Mouse (Mus musculus) embryonic facial prominence, embryonic 13.5 days (tissue): Measurements from ENCODE around the gene Gnl2. TPM values are rescaled to one million over a fixed set of nuclear protein-coding genes. Genes with fewer than 3 reads are reported as not detected.

ENCODE experiments used
- ATAC-seq: fragments of 200-750 bp; cut with Nextera tagmentation; 2 replicates; pipeline ENCODE4 v1.8.0; 2017; ENCODE audit warnings: low read depth; ENCODE audit not compliant: insufficient number of reproducible peaks, insufficient read depth, low FRiP score, low TSS enrichment
- H3K27ac ChIP-seq: fragments of 300-500 bp; sonication (generic); 2 replicates; pipeline ENCODE4 v1.5.1; 2015; ENCODE audit warnings: moderate library complexity, mild to moderate bottlenecking, inconsistent platforms
- H3K27me3 ChIP-seq: fragments of 300-500 bp; sonication (generic); 2 replicates; pipeline ENCODE4 v1.6.1; 2015; ENCODE audit warnings: mild to moderate bottlenecking, inconsistent platforms
- H3K36me3 ChIP-seq: fragments of 300-500 bp; sonication (generic); 2 replicates; pipeline ENCODE4 v1.6.1; 2015; ENCODE audit warnings: mild to moderate bottlenecking, inconsistent platforms
- H3K4me1 ChIP-seq: fragments of 300-500 bp; sonication (generic); 2 replicates; pipeline ENCODE4 v1.6.1; 2015; ENCODE audit warnings: inconsistent platforms
- H3K4me2 ChIP-seq: fragments of 300-500 bp; sonication (generic); 2 replicates; pipeline ENCODE4 v1.6.1; 2015; ENCODE audit warnings: moderate library complexity, mild to moderate bottlenecking, inconsistent platforms
- H3K4me3 ChIP-seq: fragments of 300-500 bp; sonication (generic); 2 replicates; pipeline ENCODE4 v1.5.1; 2015; ENCODE audit warnings: mild to moderate bottlenecking, inconsistent platforms
- H3K9ac ChIP-seq: fragments of 300-500 bp; sonication (generic); 2 replicates; pipeline ENCODE4 v1.6.1; 2015; ENCODE audit warnings: mild to moderate bottlenecking, inconsistent platforms
- H3K9me3 ChIP-seq: fragments of 300-500 bp; sonication (generic); 2 replicates; pipeline ENCODE4 v1.6.1; 2016; ENCODE audit warnings: inconsistent platforms
- WGBS: fragments of 180-500 bp; shearing (Covaris S2); methylation state at CpG from one replicate; pipeline ENCODE4 v1.1.7; 2015; ENCODE audit warnings: mixed read lengths; 5-methylcytosine and 5-hydroxymethylcytosine counted together
- polyA plus RNA-seq: library from polyadenylated mRNA; unstranded; fragments of >200 nt; fragmentation: Nextera tagmentation; extraction: Ambion mirVana; gene quantifications from 2 replicates; pipeline ENCODE4 v1.2.1, GENCODE M21; 2015

Gnl2 gene
- polyA plus RNA-seq, 1 experiment from 2014 or later, result 111 TPM

- H3K9me3 ChIP-seq, result no peaks in the 10 kb centered on the region
- WGBS, result 91% methylated on average over 5 of the region's 5 CpGs
- peaks cover 57% of the 10 kb centered on the region for H3K36me3 ChIP-seq
- ATAC-seq, result no peak
- no peak overlapping the region for H3K27ac ChIP-seq
- no peak overlapping the region for H3K4me3 ChIP-seq
- no peak overlapping the region for H3K9ac ChIP-seq
- H3K27me3 ChIP-seq, result no peaks in the 10 kb centered on the region
- no peaks in the 10 kb centered on the region for H3K4me1 ChIP-seq
- H3K4me2 ChIP-seq, result no peak overlapping the region
These were observed 76.6 kb downstream of the Gnl2 start for GRCm38 (mm10) chr4:125093031-125093430.

- no peak overlapping the region for H3K9ac ChIP-seq
- no peak for ATAC-seq
- H3K4me1 ChIP-seq, result peaks cover 6% of the 10 kb centered on the region; the same call in 1 of the 2 replicates
- H3K27ac ChIP-seq, result no peak overlapping the region
- H3K9me3 ChIP-seq, result no peaks in the 10 kb centered on the region
- no peak overlapping the region for H3K4me3 ChIP-seq
- no peaks in the 10 kb centered on the region for H3K27me3 ChIP-seq
- H3K4me2 ChIP-seq, result no peak overlapping the region
- 91% methylated on average over 5 of the region's 5 CpGs for WGBS
- peaks cover 27% of the 10 kb centered on the region for H3K36me3 ChIP-seq
These were observed 79.7 kb downstream of the Gnl2 start for GRCm38 (mm10) chr4:125096066-125096465.

GRCm38 (mm10) chr4:125097412-125097811, 81.0 kb downstream of the Gnl2 start:
- H3K27me3 ChIP-seq, result no peaks in the 10 kb centered on the region
- H3K4me2 ChIP-seq, result no peak overlapping the region
- H3K4me1 ChIP-seq, result peaks cover 6% of the 10 kb centered on the region; the same call in 1 of the 2 replicates
- no peak overlapping the region for H3K9ac ChIP-seq
- H3K27ac ChIP-seq, result no peak overlapping the region
- H3K9me3 ChIP-seq, result no peaks in the 10 kb centered on the region
- no peak for ATAC-seq
- 95% methylated on average over 4 of the region's 4 CpGs for WGBS
- H3K36me3 ChIP-seq, result peaks cover 16% of the 10 kb centered on the region
- no peak overlapping the region for H3K4me3 ChIP-seq

- peaks cover 25% of the 10 kb centered on the region for H3K36me3 ChIP-seq
These were observed 83.1 kb downstream of the Gnl2 start for GRCm38 (mm10) chr4:125099458-125099857.

GRCm38 (mm10) chr4:125101334-125101733, 84.9 kb downstream of the Gnl2 start:
- ATAC-seq, result no peak
- Histone ChIP-seq H3K9me3 (no peaks in the 10 kb centered on the region), H3K4me3 (no peak overlapping the region), H3K27ac (no peak overlapping the region), H3K36me3 (peaks cover 36% of the 10 kb centered on the region), H3K4me2 (no peak overlapping the region), H3K9ac (no peak overlapping the region), H3K4me1 (peaks cover 6% of the 10 kb centered on the region; the same call in 1 of the 2 replicates), H3K27me3 (no peaks in the 10 kb centered on the region)
- WGBS, result 57% methylated on average over 13 of the region's 13 CpGs

More at GRCm38 (mm10) chr4:125099458-125099857, 83.1 kb downstream of the Gnl2 start:
- 6% methylated on average over 8 of the region's 8 CpGs for WGBS
- Histone ChIP-seq H3K9me3 (no peaks in the 10 kb centered on the region), H3K9ac (no peak overlapping the region), H3K4me3 (no peak overlapping the region), H3K4me2 (no peak overlapping the region), H3K27ac (no peak overlapping the region), H3K4me1 (peaks cover 6% of the 10 kb centered on the region; the same call in 1 of the 2 replicates), H3K27me3 (no peaks in the 10 kb centered on the region)
- ATAC-seq, result no peak

Other genes starting within 250 kb of the Gnl2 start
- gene Mtf1, start 214.5 kb upstream of the Gnl2 start, polyA plus RNA-seq, result 11.9 and 12.9 TPM in 2 replicates
- gene Yrdc, start 165.9 kb upstream of the Gnl2 start, polyA plus RNA-seq, result 33.5 and 39.6 TPM in 2 replicates
- gene 1110065P20Rik, start 165.4 kb upstream of the Gnl2 start, polyA plus RNA-seq, result 60.0 and 60.9 TPM in 2 replicates
- gene Maneal, start 154.4 kb upstream of the Gnl2 start, polyA plus RNA-seq, result 1.2 and 1.4 TPM in 2 replicates
- 0.08 and 0.11 TPM in 2 replicates for gene Epha10, start 135.7 kb upstream of the Gnl2 start, polyA plus RNA-seq
- 18.1 and 20.3 TPM in 2 replicates for gene 9930104L06Rik, start 79.5 kb upstream of the Gnl2 start, polyA plus RNA-seq
- 133 and 141 TPM in 2 replicates for gene Cdca8, start 77.3 kb upstream of the Gnl2 start, polyA plus RNA-seq
- 18.8 and 21.2 TPM in 2 replicates for gene Rspo1, start 30.2 kb upstream of the Gnl2 start, polyA plus RNA-seq
- 0.12 TPM in 1 of 2 replicates, not detected in the other for gene Dnali1, start 49.1 kb downstream of the Gnl2 start, polyA plus RNA-seq
- 31.9 and 32.9 TPM in 2 replicates for gene Snip1, start 50.1 kb downstream of the Gnl2 start, polyA plus RNA-seq
- 71.2 and 79.9 TPM in 2 replicates for gene Meaf6, start 68.5 kb downstream of the Gnl2 start, polyA plus RNA-seq
- 0.70 and 0.80 TPM in 2 replicates for gene Zc3h12a, start 111.3 kb downstream of the Gnl2 start, polyA plus RNA-seq